ENCODE assay signal across 11 mouse cellular contexts in the genomic region with DNA sequence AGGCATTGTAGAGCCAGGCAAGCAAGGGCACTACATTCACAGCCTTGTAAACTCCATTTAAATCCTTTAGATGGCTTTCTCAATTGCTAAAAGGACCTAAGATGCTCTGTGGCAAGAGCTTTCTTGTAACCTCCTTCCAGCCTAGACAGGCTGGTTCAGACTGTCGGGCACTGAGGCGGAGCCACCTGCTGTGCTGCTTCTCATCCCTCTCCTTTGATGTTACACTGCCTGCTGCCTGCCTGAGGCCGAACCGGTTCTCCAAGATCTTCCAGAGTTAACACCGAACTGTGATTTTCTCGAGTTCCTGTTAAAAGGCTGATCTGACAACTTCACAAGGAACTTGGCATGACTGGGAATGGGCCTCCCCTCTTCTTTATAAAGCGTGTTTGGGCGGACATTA. TPM values are rescaled to one million over a fixed set of nuclear protein-coding genes. Genes with fewer than 3 reads are reported as not detected.
DNase-seq lines count a peak whose midpoint lies in the region; ATAC-seq and TF ChIP-seq lines count a peak whose summit lies in the region.
"Had no signal": no experiment of that assay in that cellular context is flagged by ENCODE, and none has a peak within 500 bp of the region (broad histone marks: within the 10 kb centered on the region; RNA-seq: fewer than 3 reads in every experiment).

No protein-coding gene starts in this region.

- H3K4me1 ChIP-seq in kidney, adult 2 months (ENCODE audit: control insufficient read depth, insufficient read depth, low read length) = peaks cover 17% of the 10 kb centered on the region; the same call in 1 of the 2 replicates
- H3K4me1 ChIP-seq in ES-Bruce4 (ENCODE audit: control insufficient read depth, insufficient read depth, low read length) = peaks cover 4% of the 10 kb centered on the region
- 0 out of 2 replicates have a peak, but pooled peaks cover 4% of the 10 kb centered on the region for H3K4me1 ChIP-seq in embryonic facial prominence, embryonic 15.5 days
- H3K4me1 ChIP-seq in midbrain, embryonic 14.5 days (ENCODE audit: control insufficient read depth, insufficient read depth, low read length) = no peaks in the 10 kb centered on the region

- TF ChIP-seq POLR2A in kidney, adult 2 months (IDR thresholded peaks at IDR 0.05; ENCODE audit: low read depth, low read length) = no peak
- TF ChIP-seq POLR2A in ES-Bruce4 (IDR thresholded peaks at IDR 0.05; ENCODE audit: insufficient read depth, low read length) = no peak

- H3K27me3 ChIP-seq in kidney, adult 2 months (replicated peaks; ENCODE audit: control insufficient read depth, insufficient read depth, low read length) = no peaks in the 10 kb centered on the region
- H3K27me3 ChIP-seq in ES-Bruce4 (ENCODE audit: control insufficient read depth, insufficient read depth, low read length, poor library complexity, severe bottlenecking) = no peaks in the 10 kb centered on the region
- no peaks in the 10 kb centered on the region for H3K27me3 ChIP-seq in embryonic facial prominence, embryonic 15.5 days
- no peaks in the 10 kb centered on the region for H3K27me3 ChIP-seq in midbrain, embryonic 14.5 days (ENCODE audit: control insufficient read depth, insufficient read depth, low read length)

- DNase-seq in kidney, adult 2 months = no peak
- DNase-seq in kidney, adult 18-20 months = no peak
- peak; percentile 32 for DNase-seq in midbrain, embryonic 14.5 days
- DNase-seq in neural tube, embryonic 10.5 days (ENCODE audit: extremely low spot score, low spot score) = no peak
- DNase-seq in spleen, postnatal 4 days (ENCODE audit: low spot score in 2 of 2) = no peak
- DNase-seq in adipocyte (ENCODE audit: low spot score) = no peak

- WGBS in kidney, adult 2 months = 26% methylated on average over 8 of the region's 8 CpGs
- WGBS in embryonic facial prominence, embryonic 15.5 days = 11% methylated on average over 8 of the region's 8 CpGs
- WGBS in midbrain, embryonic 14.5 days = 10% methylated on average over 8 of the region's 8 CpGs

- no peak overlapping the region for H3K9ac ChIP-seq in ES-Bruce4 (ENCODE audit: low read depth, poor library complexity, severe bottlenecking)
- no peak overlapping the region for H3K9ac ChIP-seq in embryonic facial prominence, embryonic 15.5 days
- no peak overlapping the region for H3K9ac ChIP-seq in midbrain, embryonic 14.5 days (replicated peaks; ENCODE audit: low read length)
- H3K9ac ChIP-seq: hindbrain, embryonic 14.5 days had no signal

- TF ChIP-seq CTCF in kidney, adult 2 months (conservative IDR thresholded peaks at IDR 0.05; ENCODE audit: insufficient read depth, insufficient read length, low read depth, low read length) = no peak
- no peak for TF ChIP-seq CTCF in ES-Bruce4 (IDR thresholded peaks at IDR 0.05; ENCODE audit: low read depth, low read length)

- no peak for ATAC-seq in embryonic facial prominence, embryonic 15.5 days (ENCODE audit: insufficient number of reproducible peaks, low FRiP score, low TSS enrichment, low read depth)
- ATAC-seq in midbrain, embryonic 14.5 days (ENCODE audit: low FRiP score, low TSS enrichment) = no peak

- H3K36me3 ChIP-seq in kidney, adult 2 months (ENCODE audit: control insufficient read depth, insufficient read depth, low read length) = no peaks in the 10 kb centered on the region
- no peaks in the 10 kb centered on the region for H3K36me3 ChIP-seq in ES-Bruce4 (ENCODE audit: control insufficient read depth, insufficient read depth, low read length, poor library complexity, severe bottlenecking)
- H3K36me3 ChIP-seq in embryonic facial prominence, embryonic 15.5 days = no peaks in the 10 kb centered on the region
- H3K36me3 ChIP-seq in midbrain, embryonic 14.5 days (ENCODE audit: control insufficient read depth, insufficient read depth, low read length) = no peaks in the 10 kb centered on the region

- peak; percentile 72 for TF ChIP-seq EP300 in ES-Bruce4 (IDR thresholded peaks at IDR 0.05; ENCODE audit: insufficient read depth, low read depth, low read length)

- H3K9me3 ChIP-seq in ES-Bruce4 (replicated peaks; ENCODE audit: control insufficient read depth, insufficient read depth, low read length, poor library complexity, severe bottlenecking) = peaks cover 7% of the 10 kb centered on the region
- no peaks in the 10 kb centered on the region for H3K9me3 ChIP-seq in embryonic facial prominence, embryonic 15.5 days (replicated peaks)
- H3K9me3 ChIP-seq in midbrain, embryonic 14.5 days (ENCODE audit: control insufficient read depth, low read length) = no peaks in the 10 kb centered on the region

- H3K4me2 ChIP-seq in embryonic facial prominence, embryonic 15.5 days (replicated peaks) = no peak overlapping the region
- no peak overlapping the region for H3K4me2 ChIP-seq in midbrain, embryonic 14.5 days (ENCODE audit: low read length)
- H3K4me2 ChIP-seq: hindbrain, embryonic 14.5 days had no signal

- H3K27ac ChIP-seq in kidney, adult 2 months (ENCODE audit: insufficient read depth, low read depth, low read length) = peak overlapping the region; percentile 46
- no peak overlapping the region for H3K27ac ChIP-seq in ES-Bruce4 (ENCODE audit: insufficient read depth, low read length)
- peak overlapping the region; percentile 80 for H3K27ac ChIP-seq in embryonic facial prominence, embryonic 15.5 days (replicated peaks)
- H3K27ac ChIP-seq in midbrain, embryonic 14.5 days (replicated peaks; ENCODE audit: low read depth, low read length) = no peak overlapping the region
- H3K27ac ChIP-seq: hindbrain, embryonic 14.5 days; macrophage had no signal

- H3K4me3 ChIP-seq in kidney, adult 2 months (ENCODE audit: insufficient read depth, low read depth, low read length) = no peak overlapping the region
- no peak overlapping the region for H3K4me3 ChIP-seq in ES-Bruce4 (ENCODE audit: low read depth, low read length)
- H3K4me3 ChIP-seq in embryonic facial prominence, embryonic 15.5 days (replicated peaks) = no peak overlapping the region
- H3K4me3 ChIP-seq in midbrain, embryonic 14.5 days (replicated peaks; ENCODE audit: low read depth, low read length) = no peak overlapping the region

RNA-seq across cellular contexts. Expression of gene Ceacam2, which starts 36.2 kb away (rescaled TPM):
- polyA plus RNA-seq in kidney, adult 2 months (2012; rRNA removed) = 36.3 and 41.2 TPM in 2 replicates
- not detected in 2 replicates for polyA plus RNA-seq in ES-Bruce4 (2011; ENCODE audit: insufficient read depth, insufficient read length, low read depth, missing spikeins)
- polyA plus RNA-seq in embryonic facial prominence, embryonic 15.5 days (2015; fragmentation: Nextera tagmentation; extraction: Ambion mirVana) = 0.11 TPM in 1 of 2 replicates, not detected in the other
- polyA plus RNA-seq in midbrain, embryonic 14.5 days (2014; fragmentation: Nextera tagmentation; extraction: Ambion mirVana) = 0.16 and 0.24 TPM in 2 replicates
- polyA plus RNA-seq: C2C12 had no signal

RNA-seq across cellular contexts. Expression of gene Erich4, which starts 39.8 kb away (rescaled TPM):
- 31.4 and 49.7 TPM in 2 replicates for polyA plus RNA-seq in kidney, adult 2 months (2012; rRNA removed)
- not detected in 2 replicates for polyA plus RNA-seq in ES-Bruce4 (2011; ENCODE audit: insufficient read depth, insufficient read length, low read depth, missing spikeins)
- polyA plus RNA-seq in embryonic facial prominence, embryonic 15.5 days (2015; fragmentation: Nextera tagmentation; extraction: Ambion mirVana) = not detected in 2 replicates
- not detected in 2 replicates for polyA plus RNA-seq in midbrain, embryonic 14.5 days (2014; fragmentation: Nextera tagmentation; extraction: Ambion mirVana)
- polyA plus RNA-seq: C2C12; hindbrain, embryonic 14.5 days; macrophage had no signal

RNA-seq across cellular contexts. Expression of gene Dmac2, which starts 43.3 kb away (rescaled TPM):
- polyA plus RNA-seq in kidney, adult 2 months (2012; rRNA removed) = 114 and 134 TPM in 2 replicates
- 32.8 and 33.4 TPM in 2 replicates for polyA plus RNA-seq in ES-Bruce4 (2011; ENCODE audit: insufficient read depth, insufficient read length, low read depth, missing spikeins)
- polyA plus RNA-seq in embryonic facial prominence, embryonic 15.5 days (2015; fragmentation: Nextera tagmentation; extraction: Ambion mirVana) = 30.6 and 33.8 TPM in 2 replicates
- 40.4 and 44.9 TPM in 2 replicates for polyA plus RNA-seq in midbrain, embryonic 14.5 days (2014; fragmentation: Nextera tagmentation; extraction: Ambion mirVana)

RNA-seq across cellular contexts. Expression of gene B3gnt8, which starts 50.6 kb away (rescaled TPM):
- polyA plus RNA-seq in kidney, adult 2 months (2012; rRNA removed) = 9.6 and 10.6 TPM in 2 replicates
- 0.60 and 0.87 TPM in 2 replicates for polyA plus RNA-seq in ES-Bruce4 (2011; ENCODE audit: insufficient read depth, insufficient read length, low read depth, missing spikeins)
- polyA plus RNA-seq in embryonic facial prominence, embryonic 15.5 days (2015; fragmentation: Nextera tagmentation; extraction: Ambion mirVana) = 13.5 and 13.8 TPM in 2 replicates
- 0.30 and 0.50 TPM in 2 replicates for polyA plus RNA-seq in midbrain, embryonic 14.5 days (2014; fragmentation: Nextera tagmentation; extraction: Ambion mirVana)

Comparison
In these comparisons a context has a peak if more than half of its experiments do, and no peak if none do; other contexts are left out.
1. H3K27ac ChIP-seq: peak in kidney, adult 2 months (single experiment) and embryonic facial prominence, embryonic 15.5 days (single experiment); none in ES-Bruce4 (single experiment) and midbrain, embryonic 14.5 days (single experiment).
2. RNA of gene Ceacam2, which starts 36.2 kb away (polyA plus RNA-seq): 36.3 to 41.2 TPM in kidney, adult 2 months; 0.16 to 0.24 TPM in midbrain, embryonic 14.5 days, 0.11 TPM in embryonic facial prominence, embryonic 15.5 days and not detected in ES-Bruce4; every median in the first group is over 10 times any median in the second.
3. RNA of gene Erich4, which starts 39.8 kb away (polyA plus RNA-seq): 31.4 to 49.7 TPM in kidney, adult 2 months; not detected in ES-Bruce4, not detected in embryonic facial prominence, embryonic 15.5 days and not detected in midbrain, embryonic 14.5 days; every median in the first group is over 10 times any median in the second.